Mouse (Mus musculus): Measurements from ENCODE around the gene Spint2. TPM values are rescaled to one million over a fixed set of nuclear protein-coding genes. Genes with fewer than 3 reads are reported as not detected.
A peak's percentile ranks its signal among the peaks of the same experiment; 100 is the strongest.
"Not testable (repeated sequence)": the region's sequence is repeated elsewhere in the genome, so short reads cannot be mapped to it uniquely, and the experiment has no call there.

Gene Spint2
- polyA plus RNA-seq, 1 experiment from 2014 or later, result 98.5 TPM

GRCm38 (mm10) chr7:29247706-29248105 is 34.0 kb downstream of the Spint2 start:
- Histone ChIP-seq H3K4me3 (ENCODE audit: control insufficient read depth in 1 of 2, insufficient read depth in 1 of 2, low read depth in 1 of 2, low read length in 2 of 2) (peak overlapping the region; percentile 44 to 45), H3K27me3 (ENCODE audit: control insufficient read depth, insufficient read depth, low read length) (no peaks in the 10 kb centered on the region), H3K4me1 (ENCODE audit: control insufficient read depth in 2 of 2, insufficient read depth in 2 of 2, low read length in 2 of 2) (peaks cover 11 to 12% of the 10 kb centered on the region in 2 experiments; a peak in 2 of 4 replicates), H3K9ac (ENCODE audit: low read length) (peak overlapping the region; percentile 71), H3K9me3 (ENCODE audit: control insufficient read depth, low read length) (no peaks in the 10 kb centered on the region), H3K4me2 (ENCODE audit: low read length) (peak overlapping the region; percentile 89), H3K36me3 (ENCODE audit: control insufficient read depth, insufficient read depth, low read length) (peaks cover 32% of the 10 kb centered on the region), H3K27ac (replicated peaks in 1 of 2; ENCODE audit: control insufficient read depth in 1 of 2, insufficient read depth in 1 of 2, low read depth in 2 of 2, low read length in 2 of 2) (peak overlapping the region in 1 of 2 experiments; percentile 24; a peak in 1 of 4 replicates)
- 8% methylated on average over 19 of the region's 19 CpGs for WGBS
- ATAC-seq (ENCODE audit: insufficient number of reproducible peaks, insufficient read depth, low FRiP score, low read depth), result no peak

DNA sequence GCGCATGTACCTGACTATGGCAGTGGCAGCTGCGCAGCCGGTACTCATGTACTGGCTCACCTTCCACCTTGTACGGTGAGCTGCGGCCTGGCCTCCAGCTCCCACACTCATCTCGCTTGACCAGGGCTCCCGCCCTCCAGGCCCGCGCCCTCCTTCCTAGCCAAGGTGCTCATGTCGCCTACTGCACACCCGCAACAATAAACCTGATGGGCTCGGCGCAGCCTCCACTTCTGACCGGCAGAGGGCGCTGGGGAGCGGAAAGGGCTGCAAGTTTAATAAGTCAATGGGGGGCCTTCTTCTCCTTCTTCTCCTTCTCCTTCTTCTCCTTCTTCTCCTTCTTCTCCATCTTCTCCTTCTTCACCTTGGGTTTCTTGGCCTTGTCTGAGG is 34.4 kb downstream of the Spint2 start:
- H3K36me3 ChIP-seq (ENCODE audit: control insufficient read depth, insufficient read depth, low read length), result peaks cover 32% of the 10 kb centered on the region
- peak overlapping the region; percentile 71 for H3K9ac ChIP-seq (ENCODE audit: low read length)
- 29% methylated on average over 16 of the region's 16 CpGs for WGBS
- H3K4me3 ChIP-seq (ENCODE audit: control insufficient read depth in 1 of 2, insufficient read depth in 1 of 2, low read depth in 1 of 2, low read length in 2 of 2), result peak overlapping the region; percentile 44 to 45
- H3K4me1 ChIP-seq (ENCODE audit: control insufficient read depth in 2 of 2, insufficient read depth in 2 of 2, low read length in 2 of 2), result peaks cover 11 to 12% of the 10 kb centered on the region in 2 experiments; a peak in 2 of 4 replicates
- H3K27ac ChIP-seq (replicated peaks in 1 of 2; ENCODE audit: control insufficient read depth in 1 of 2, insufficient read depth in 1 of 2, low read depth in 2 of 2, low read length in 2 of 2), result no peak overlapping the region
- H3K27me3 ChIP-seq (ENCODE audit: control insufficient read depth, insufficient read depth, low read length), result no peaks in the 10 kb centered on the region
- no peaks in the 10 kb centered on the region for H3K9me3 ChIP-seq (ENCODE audit: control insufficient read depth, low read length)
- peak; percentile 19; the same call in 1 of the 2 replicates for ATAC-seq (ENCODE audit: insufficient number of reproducible peaks, insufficient read depth, low FRiP score, low read depth)
- H3K4me2 ChIP-seq (ENCODE audit: low read length), result peak overlapping the region; percentile 89

GRCm38 (mm10) chr7:29246619-29247313 is 34.9 kb downstream of the Spint2 start:
- Histone ChIP-seq H3K36me3 (ENCODE audit: control insufficient read depth, insufficient read depth, low read length) (peaks cover 32% of the 10 kb centered on the region), H3K4me2 (ENCODE audit: low read length) (peak overlapping the region; percentile 89; the same call in 1 of the 2 replicates), H3K27ac (replicated peaks in 1 of 2; ENCODE audit: control insufficient read depth in 1 of 2, insufficient read depth in 1 of 2, low read depth in 2 of 2, low read length in 2 of 2) (no peak overlapping the region), H3K4me3 (ENCODE audit: control insufficient read depth in 1 of 2, insufficient read depth in 1 of 2, low read depth in 1 of 2, low read length in 2 of 2) (no peak overlapping the region), H3K9me3 (ENCODE audit: control insufficient read depth, low read length) (no peaks in the 10 kb centered on the region), H3K4me1 (ENCODE audit: control insufficient read depth in 2 of 2, insufficient read depth in 2 of 2, low read length in 2 of 2) (peaks cover 11 to 12% of the 10 kb centered on the region in 2 experiments; a peak in 2 of 4 replicates), H3K9ac (ENCODE audit: low read length) (no peak overlapping the region; the same call in 1 of the 2 replicates), H3K27me3 (ENCODE audit: control insufficient read depth, insufficient read depth, low read length) (no peaks in the 10 kb centered on the region)
- no peak for ATAC-seq (ENCODE audit: insufficient number of reproducible peaks, insufficient read depth, low FRiP score, low read depth)
- WGBS, result 82% methylated on average over 21 of the region's 21 CpGs

- Histone ChIP-seq H3K4me1 (ENCODE audit: control insufficient read depth in 2 of 2, insufficient read depth in 2 of 2, low read length in 2 of 2) (peaks cover 11 to 12% of the 10 kb centered on the region in 2 experiments; a peak in 2 of 4 replicates), H3K4me3 (ENCODE audit: control insufficient read depth in 1 of 2, insufficient read depth in 1 of 2, low read depth in 1 of 2, low read length in 2 of 2) (no peak overlapping the region), H3K27ac (replicated peaks in 1 of 2; ENCODE audit: control insufficient read depth in 1 of 2, insufficient read depth in 1 of 2, low read depth in 2 of 2, low read length in 2 of 2) (no peak overlapping the region), H3K36me3 (ENCODE audit: control insufficient read depth, insufficient read depth, low read length) (peaks cover 32% of the 10 kb centered on the region), H3K4me2 (ENCODE audit: low read length) (no peak overlapping the region), H3K9me3 (ENCODE audit: control insufficient read depth, low read length) (no peaks in the 10 kb centered on the region), H3K9ac (ENCODE audit: low read length) (no peak overlapping the region), H3K27me3 (ENCODE audit: control insufficient read depth, insufficient read depth, low read length) (no peaks in the 10 kb centered on the region)
- no peak for ATAC-seq (ENCODE audit: insufficient number of reproducible peaks, insufficient read depth, low FRiP score, low read depth)
- 84% methylated on average over 5 of the region's 5 CpGs for WGBS
Observed at GRCm38 (mm10) chr7:29246015-29246414, 35.7 kb downstream of the Spint2 start.

DNA sequence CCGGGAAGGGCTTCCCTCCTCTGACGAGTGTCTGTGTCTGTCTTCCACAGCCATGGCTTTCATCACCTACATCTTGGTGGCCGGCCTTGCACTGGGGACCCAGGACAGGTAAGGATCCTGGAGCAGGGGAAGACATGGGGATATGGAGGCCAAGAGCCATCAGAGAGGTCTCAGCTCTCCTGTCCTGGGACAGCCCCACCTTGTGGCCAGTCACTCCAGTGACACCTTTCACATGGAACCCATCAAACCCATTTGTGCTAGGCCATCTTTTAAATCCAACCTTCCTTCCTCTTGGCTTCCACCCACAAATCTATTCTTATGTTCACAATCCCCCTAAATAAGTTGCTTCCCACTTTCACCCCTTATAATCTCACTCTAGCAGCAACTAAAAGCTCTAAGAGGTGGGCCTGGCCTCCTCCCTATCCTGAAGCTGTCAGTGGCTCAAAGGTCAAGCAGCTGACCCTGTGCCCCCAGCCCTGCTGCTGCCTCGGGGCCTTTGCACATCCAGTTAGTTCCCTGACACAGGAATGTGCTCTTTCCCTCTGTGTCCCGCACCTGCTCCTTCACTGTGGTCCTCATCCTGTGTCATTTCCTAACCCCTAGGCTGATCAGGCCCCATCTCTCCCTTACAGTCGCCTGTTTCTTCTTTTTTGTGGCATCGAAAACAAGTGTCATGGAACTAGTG is 36.8 kb downstream of the Spint2 start:
- no peak overlapping the region for H3K4me2 ChIP-seq (ENCODE audit: low read length)
- peaks cover 32% of the 10 kb centered on the region for H3K36me3 ChIP-seq (ENCODE audit: control insufficient read depth, insufficient read depth, low read length)
- no peaks in the 10 kb centered on the region for H3K9me3 ChIP-seq (ENCODE audit: control insufficient read depth, low read length)
- no peak overlapping the region for H3K27ac ChIP-seq (replicated peaks in 1 of 2; ENCODE audit: control insufficient read depth in 1 of 2, insufficient read depth in 1 of 2, low read depth in 2 of 2, low read length in 2 of 2)
- 84% methylated on average over 7 of the region's 7 CpGs for WGBS
- no peak for ATAC-seq (ENCODE audit: insufficient number of reproducible peaks, insufficient read depth, low FRiP score, low read depth)
- peaks cover 11 to 12% of the 10 kb centered on the region in 2 experiments; a peak in 2 of 4 replicates for H3K4me1 ChIP-seq (ENCODE audit: control insufficient read depth in 2 of 2, insufficient read depth in 2 of 2, low read length in 2 of 2)
- H3K9ac ChIP-seq (ENCODE audit: low read length), result no peak overlapping the region
- H3K27me3 ChIP-seq (ENCODE audit: control insufficient read depth, insufficient read depth, low read length), result no peaks in the 10 kb centered on the region
- no peak overlapping the region for H3K4me3 ChIP-seq (ENCODE audit: control insufficient read depth in 1 of 2, insufficient read depth in 1 of 2, low read depth in 1 of 2, low read length in 2 of 2)

- Histone ChIP-seq H3K9ac (ENCODE audit: low read length) (peak within 1 kb of the TSS; percentile 79), H3K4me1 (ENCODE audit: control insufficient read depth in 2 of 2, insufficient read depth in 2 of 2, low read length in 2 of 2) (peaks cover 12 to 28% of the 10 kb centered on the region in 2 experiments; a peak in 3 of 4 replicates), H3K4me3 (ENCODE audit: control insufficient read depth in 1 of 2, insufficient read depth in 1 of 2, low read depth in 1 of 2, low read length in 2 of 2) (peak within 1 kb of the TSS; percentile 53 to 62), H3K27ac (replicated peaks in 1 of 2; ENCODE audit: control insufficient read depth in 1 of 2, insufficient read depth in 1 of 2, low read depth in 2 of 2, low read length in 2 of 2) (peak within 1 kb of the TSS; percentile 84 to 91), H3K27me3 (ENCODE audit: control insufficient read depth, insufficient read depth, low read length) (no peaks in the 10 kb centered on the region), H3K9me3 (ENCODE audit: control insufficient read depth, low read length) (no peaks in the 10 kb centered on the region), H3K4me2 (ENCODE audit: low read length) (peak within 1 kb of the TSS; percentile 88), H3K36me3 (ENCODE audit: control insufficient read depth, insufficient read depth, low read length) (no peaks in the 10 kb centered on the region)
- peak; percentile 96 for ATAC-seq (ENCODE audit: insufficient number of reproducible peaks, insufficient read depth, low FRiP score, low read depth)
- WGBS, result under 1% methylated on average over 60 of the region's 60 CpGs
Observed at GRCm38 (mm10) chr7:29238019-29238967, 43.4 kb downstream of the Spint2 start, which contains the start of gene Yif1b. Gene Yif1b (plus strand): TSS chr7:29238329.

DNA sequence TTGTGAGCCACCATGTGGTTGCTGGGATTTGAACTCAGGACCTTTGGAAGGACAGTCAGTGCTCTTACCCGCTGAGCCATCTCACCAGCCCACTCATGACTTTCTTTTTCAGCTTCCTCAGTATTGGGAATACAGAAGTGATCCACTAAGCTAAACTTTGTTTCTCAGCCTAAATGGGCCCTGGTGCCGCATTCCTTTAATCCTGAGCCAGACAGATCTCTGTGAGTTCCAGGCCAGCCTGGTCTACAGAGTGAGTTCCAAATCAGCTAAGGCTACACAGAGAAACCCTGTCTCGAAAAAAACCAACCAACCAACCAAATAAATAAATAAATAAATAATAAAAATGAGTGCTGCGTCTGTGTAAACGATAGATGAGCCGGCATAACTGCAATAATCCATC is 44.1 kb downstream of the Spint2 start:
- H3K4me2 ChIP-seq (ENCODE audit: low read length), result peak overlapping the region; percentile 53
- not testable (repeated sequence) for ATAC-seq (ENCODE audit: insufficient number of reproducible peaks, insufficient read depth, low FRiP score, low read depth); H3K9me3 ChIP-seq (ENCODE audit: control insufficient read depth, low read length); H3K27me3 ChIP-seq (ENCODE audit: control insufficient read depth, insufficient read depth, low read length); H3K36me3 ChIP-seq (ENCODE audit: control insufficient read depth, insufficient read depth, low read length)
- peak overlapping the region; percentile 27 to 62 for H3K4me3 ChIP-seq (ENCODE audit: control insufficient read depth in 1 of 2, insufficient read depth in 1 of 2, low read depth in 1 of 2, low read length in 2 of 2)
- H3K9ac ChIP-seq (ENCODE audit: low read length), result peak overlapping the region; percentile 60
- WGBS, result 22% methylated on average over 6 of the region's 6 CpGs
- H3K4me1 ChIP-seq (ENCODE audit: control insufficient read depth in 2 of 2, insufficient read depth in 2 of 2, low read length in 2 of 2), result peaks cover 12 to 31% of the 10 kb centered on the region in 2 experiments
- H3K27ac ChIP-seq (replicated peaks in 1 of 2; ENCODE audit: control insufficient read depth in 1 of 2, insufficient read depth in 1 of 2, low read depth in 2 of 2, low read length in 2 of 2), result peak overlapping the region; percentile 84 to 91

All from heart, embryonic 14.5 days (tissue).